Mouse (Mus musculus) adrenal gland, adult (tissue): ENCODE measurements at regions not wholly inside any gene's neighbourhood (a gene's known extent, or its start where the extent isn't known, plus 50 kb on each side); places are given as distances from the start of the nearest gene placed in this dataset.
A peak's percentile ranks its signal among the peaks of the same experiment; 100 is the strongest.

Source experiments
- DNase-seq, 2 experiments: peaks; one replicate each; pipeline ENCODE4 v3.0.0; 2022 to 2023; ENCODE audit warnings: low spot score in 1 of 2; ENCODE audit not compliant: inconsistent age in 2 of 2

DNA sequence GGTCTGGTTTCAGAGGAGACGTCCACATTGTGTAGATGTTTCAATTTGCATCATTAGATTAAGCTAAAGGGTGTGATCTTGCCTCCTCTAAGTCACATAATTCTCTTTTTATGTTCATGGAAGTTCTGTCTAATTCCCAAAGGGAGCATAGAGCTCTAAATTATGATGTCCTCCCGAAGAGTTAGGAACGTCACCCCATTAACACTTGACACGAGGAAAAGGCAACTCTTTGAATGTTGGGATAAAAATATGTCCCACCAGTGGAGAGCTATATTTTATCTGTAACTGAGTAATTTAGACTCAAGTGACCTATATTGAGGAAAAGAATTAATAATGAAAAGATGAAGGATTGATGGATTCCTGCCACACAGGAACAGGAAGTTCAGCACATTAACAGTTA is 69.2 kb upstream of the Fam19a1 start:
- DNase-seq: no peak

DNA sequence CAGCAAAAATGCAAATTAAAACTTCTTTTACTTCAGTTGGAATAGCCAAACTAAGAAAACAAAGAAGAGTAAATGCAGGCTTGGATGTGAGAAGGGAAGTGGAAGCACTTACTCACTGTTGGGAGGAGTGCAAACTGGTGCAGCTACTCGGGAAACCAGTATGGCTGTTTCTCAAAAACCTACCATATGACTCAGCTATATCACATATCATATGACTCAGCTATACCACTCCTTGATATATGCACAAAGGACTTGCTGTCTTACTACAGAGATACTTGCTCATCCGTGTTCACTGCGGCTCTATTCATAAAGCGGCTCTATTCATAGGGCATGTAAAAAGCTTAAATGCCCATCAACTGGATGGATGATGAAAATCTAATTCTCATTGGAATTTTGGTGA is 59.5 kb upstream of the Fam19a1 start:
- no peak for DNase-seq

DNA sequence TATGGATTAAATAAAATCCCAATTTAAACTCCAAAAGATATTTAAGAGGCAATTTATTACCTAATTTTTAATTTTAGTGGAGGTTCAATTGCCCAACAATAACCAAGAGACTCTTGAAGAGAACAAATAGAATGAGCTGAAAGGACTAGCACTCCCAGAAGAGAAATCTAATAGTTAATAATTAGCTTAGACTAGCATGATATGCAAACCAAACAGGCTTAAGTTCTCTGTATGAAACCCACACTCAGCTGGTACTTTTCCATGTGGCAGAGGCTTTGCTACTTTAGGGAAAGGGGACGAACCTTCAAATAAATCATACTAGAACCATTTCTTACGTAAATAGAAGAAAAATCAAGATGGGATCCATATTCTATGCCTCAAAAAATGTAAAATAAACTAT is 55.9 kb upstream of the Fam19a1 start:
- no peak for DNase-seq

GRCm38 (mm10) chr6:96057575-96058159 is 55.3 kb upstream of the Fam19a1 start:
- DNase-seq: no peak

DNA sequence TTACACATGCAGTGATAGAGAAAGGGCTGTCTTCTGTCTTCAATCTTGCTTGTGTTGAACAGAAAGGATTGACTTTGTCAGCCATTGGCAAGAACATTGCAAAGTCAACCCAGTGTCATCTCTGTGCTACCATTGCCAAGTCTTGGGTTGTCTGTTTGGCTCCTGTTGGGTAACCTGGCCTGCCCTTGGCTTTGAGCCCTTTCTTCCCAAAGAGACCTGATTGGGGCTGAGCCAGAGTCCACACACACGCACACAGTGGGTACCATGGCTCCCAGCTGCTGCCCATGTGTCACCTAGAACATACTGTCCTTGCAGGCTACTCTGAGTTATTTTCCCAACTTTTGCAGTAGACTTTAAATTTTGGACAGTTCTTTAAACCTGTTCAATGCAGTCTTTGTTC is 51.0 kb upstream of the Fam19a1 start:
- DNase-seq: peak in 1 of 2 experiments; percentile 18
